In the genomic region with DNA sequence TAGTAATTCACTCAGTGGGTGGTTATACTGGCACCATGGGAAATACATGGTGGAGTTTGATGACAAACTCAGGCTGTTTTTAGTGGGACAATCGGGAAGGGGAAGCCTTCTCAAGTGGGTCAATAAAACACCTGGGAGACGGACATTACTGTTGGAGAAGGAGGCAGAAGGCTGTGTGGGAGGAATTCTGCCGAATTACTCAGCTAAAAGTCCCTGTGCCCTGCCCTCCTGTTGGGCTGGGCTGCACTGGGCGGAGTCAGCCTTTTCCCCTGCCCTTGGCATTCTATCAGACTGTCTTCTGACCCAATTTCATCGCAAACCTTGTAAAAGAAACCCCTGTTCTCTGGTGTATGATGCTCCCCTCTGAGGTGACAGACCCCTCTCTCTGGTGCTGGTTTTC, we compare ENCODE assay signal across 13 mouse cellular contexts. TPM values are rescaled to one million over a fixed set of nuclear protein-coding genes. Genes with fewer than 3 reads are reported as not detected.
A peak's percentile ranks its signal among the peaks of the same experiment; 100 is the strongest.
DNase-seq lines count a peak whose midpoint lies in the region; ATAC-seq and TF ChIP-seq lines count a peak whose summit lies in the region.
"Had no signal": no experiment of that assay in that cellular context is flagged by ENCODE, and none has a peak within 500 bp of the region (broad histone marks: within the 10 kb centered on the region; RNA-seq: fewer than 3 reads in every experiment).

No protein-coding gene starts in this region.

- H3K27ac ChIP-seq in bone marrow, adult 2 months (ENCODE audit: control insufficient read depth, insufficient read depth, low read depth, low read length, poor library complexity), result peak overlapping the region; percentile 75
- no peak overlapping the region for H3K27ac ChIP-seq in forebrain, embryonic 14.5 days (ENCODE audit: low read depth, low read length)
- H3K27ac ChIP-seq: embryonic facial prominence, embryonic 15.5 days; hindbrain, embryonic 12.5 days; limb, embryonic 10.5 days; neural tube, embryonic 13.5 days had no signal

- no peaks in the 10 kb centered on the region for H3K27me3 ChIP-seq in forebrain, embryonic 14.5 days (replicated peaks; ENCODE audit: control insufficient read depth, insufficient read depth, low read length)
- H3K27me3 ChIP-seq: embryonic facial prominence, embryonic 15.5 days; hindbrain, embryonic 12.5 days; neural tube, embryonic 13.5 days had no signal

- H3K4me1 ChIP-seq in bone marrow, adult 2 months (ENCODE audit: control insufficient read depth, insufficient read depth, low read length), result peaks cover 7% of the 10 kb centered on the region; the same call in 1 of the 2 replicates
- H3K4me1 ChIP-seq in forebrain, embryonic 14.5 days (ENCODE audit: control insufficient read depth, insufficient read depth, low read length), result peaks cover 15% of the 10 kb centered on the region

- peak; percentile 85 for DNase-seq in 3T3-L1 (ENCODE audit: low read depth, low spot score)
- DNase-seq in CD4-positive, CD25-positive, alpha-beta regulatory T cell, adult 2 months (ENCODE audit: low read depth, low spot score), result peak; percentile 58
- DNase-seq in lung, postnatal 36 days, result peak; percentile 60
- no peak for DNase-seq in frontal cortex, adult 2 months (ENCODE audit: extremely low spot score in 1 of 2, low spot score in 1 of 2)
- no peak for DNase-seq in cerebellum, postnatal 25 days
- DNase-seq in layer of hippocampus, postnatal 14 days (ENCODE audit: low spot score in 2 of 2), result no peak
- DNase-seq in forebrain, embryonic 14.5 days (ENCODE audit: low spot score), result no peak
- DNase-seq: thymus, adult 18-20 months had no signal

- no peak for TF ChIP-seq POLR2A in bone marrow, adult 2 months (IDR thresholded peaks at IDR 0.05; ENCODE audit: borderline replicate concordance, control insufficient read depth, low read depth, low read length)

- H3K36me3 ChIP-seq in forebrain, embryonic 14.5 days (ENCODE audit: control insufficient read depth, insufficient read depth, low read length), result no peaks in the 10 kb centered on the region
- H3K36me3 ChIP-seq: embryonic facial prominence, embryonic 15.5 days; hindbrain, embryonic 12.5 days; limb, embryonic 10.5 days; neural tube, embryonic 13.5 days had no signal

- 12% methylated on average over 5 of the region's 5 CpGs for WGBS in bone marrow, adult 2 months
- 43% methylated on average over 5 of the region's 5 CpGs for WGBS in forebrain, embryonic 14.5 days

- no peak overlapping the region for H3K9ac ChIP-seq in forebrain, embryonic 14.5 days (ENCODE audit: low read length)
- H3K9ac ChIP-seq: embryonic facial prominence, embryonic 15.5 days; hindbrain, embryonic 12.5 days; neural tube, embryonic 13.5 days had no signal

- no peak overlapping the region for H3K4me3 ChIP-seq in bone marrow, adult 2 months (replicated peaks; ENCODE audit: control insufficient read depth, low read depth, low read length)
- no peak overlapping the region for H3K4me3 ChIP-seq in forebrain, embryonic 14.5 days (ENCODE audit: low read depth, low read length)
- H3K4me3 ChIP-seq: embryonic facial prominence, embryonic 15.5 days; hindbrain, embryonic 12.5 days; limb, embryonic 10.5 days; neural tube, embryonic 13.5 days had no signal

- no peak overlapping the region for H3K4me2 ChIP-seq in forebrain, embryonic 14.5 days (ENCODE audit: low read length)
- H3K4me2 ChIP-seq: embryonic facial prominence, embryonic 15.5 days; hindbrain, embryonic 12.5 days; neural tube, embryonic 13.5 days had no signal

- no peak for TF ChIP-seq CTCF in bone marrow, adult 2 months (IDR thresholded peaks at IDR 0.05; ENCODE audit: control insufficient read depth, insufficient read depth, low read length)

- ATAC-seq in forebrain, embryonic 14.5 days, result no peak

- H3K9me3 ChIP-seq in forebrain, embryonic 14.5 days (replicated peaks; ENCODE audit: control insufficient read depth, low read length), result no peaks in the 10 kb centered on the region
- H3K9me3 ChIP-seq: embryonic facial prominence, embryonic 15.5 days; hindbrain, embryonic 12.5 days; limb, embryonic 10.5 days; neural tube, embryonic 13.5 days had no signal

RNA-seq across cellular contexts. Expression of gene Zfp217, which starts 10.3 kb away (rescaled TPM):
- 10.1 and 23.7 TPM in 2 replicates for polyA plus RNA-seq in bone marrow, adult 2 months (2011; ENCODE audit: insufficient read depth, insufficient read length, low replicate concordance, missing spikeins)
- 1.8 and 2.4 TPM in 2 replicates for polyA plus RNA-seq in frontal cortex, adult 2 months (2012; rRNA removed)
- total RNA-seq in layer of hippocampus, postnatal 14 days (2021), result 1 to 10 TPM; 3.0 to 3.1 TPM
- 1.7 and 1.8 TPM in 2 replicates for polyA plus RNA-seq in forebrain, embryonic 14.5 days (2014; fragmentation: Nextera tagmentation; extraction: Ambion mirVana)

Comparison
In these comparisons a context has a peak if more than half of its experiments do, and no peak if none do; other contexts are left out.
1. DNase-seq: peak in 3T3-L1 (single experiment), CD4-positive, CD25-positive, alpha-beta regulatory T cell, adult 2 months (single experiment) and lung, postnatal 36 days (single experiment); none in frontal cortex, adult 2 months (0 of 2), cerebellum, postnatal 25 days (0 of 2), layer of hippocampus, postnatal 14 days (0 of 2) and forebrain, embryonic 14.5 days (single experiment).